14 mouse cellular contexts compared by ENCODE assay signal in genomic region chr9:86507437-86507836, GRCm38 (mm10).
"Had no signal": no experiment of that assay in that cellular context is flagged by ENCODE, and none has a peak within 500 bp of the region (broad histone marks: within the 10 kb centered on the region; RNA-seq: fewer than 3 reads in every experiment).

No protein-coding gene starts in this region.

- H3K4me1 ChIP-seq: limb, embryonic 12.5 days; lung, embryonic 15.5 days; midbrain, embryonic 15.5 days; neural tube, embryonic 13.5 days; stomach, embryonic 15.5 days had no signal

- H3K4me2 ChIP-seq: limb, embryonic 12.5 days; lung, embryonic 15.5 days; midbrain, embryonic 11.5 days; midbrain, embryonic 15.5 days; neural tube, embryonic 13.5 days; stomach, embryonic 15.5 days had no signal

- H3K27me3 ChIP-seq: limb, embryonic 12.5 days; lung, embryonic 15.5 days; midbrain, embryonic 15.5 days; neural tube, embryonic 13.5 days; stomach, embryonic 15.5 days had no signal

- DNase-seq: kidney, adult 8-10 months; kidney, postnatal 36 days; layer of hippocampus, adult 9-11 months; lung, postnatal 14 days; retina, postnatal 1 day; thymus, postnatal 36 days had no signal

- H3K4me3 ChIP-seq: limb, embryonic 12.5 days; lung, embryonic 15.5 days; midbrain, embryonic 15.5 days; neural tube, embryonic 13.5 days; stomach, embryonic 15.5 days had no signal

- ATAC-seq: inflammation-experienced regulatory T-cells, adult 6 months; intestine, postnatal 0 days; midbrain, embryonic 15.5 days had no signal

- H3K9me3 ChIP-seq: limb, embryonic 12.5 days; lung, embryonic 15.5 days; midbrain, embryonic 15.5 days; neural tube, embryonic 13.5 days; stomach, embryonic 15.5 days had no signal

- H3K9ac ChIP-seq: limb, embryonic 12.5 days; lung, embryonic 15.5 days; midbrain, embryonic 15.5 days; neural tube, embryonic 13.5 days; stomach, embryonic 15.5 days had no signal

- H3K27ac ChIP-seq: limb, embryonic 12.5 days; lung, embryonic 15.5 days; midbrain, embryonic 15.5 days; neural tube, embryonic 13.5 days; stomach, embryonic 15.5 days had no signal
